Mouse (Mus musculus) 3134 (cell line): ENCODE measurements around the gene Hpn.

Source experiments
- DNase-seq: peaks from one replicate; pipeline ENCODE4 v3.0.0-alpha.2; 2011; ENCODE audit warnings: low spot score; ENCODE audit not compliant: insufficient read length; ENCODE audit errors: extremely low read depth

Gene Hpn

DNA sequence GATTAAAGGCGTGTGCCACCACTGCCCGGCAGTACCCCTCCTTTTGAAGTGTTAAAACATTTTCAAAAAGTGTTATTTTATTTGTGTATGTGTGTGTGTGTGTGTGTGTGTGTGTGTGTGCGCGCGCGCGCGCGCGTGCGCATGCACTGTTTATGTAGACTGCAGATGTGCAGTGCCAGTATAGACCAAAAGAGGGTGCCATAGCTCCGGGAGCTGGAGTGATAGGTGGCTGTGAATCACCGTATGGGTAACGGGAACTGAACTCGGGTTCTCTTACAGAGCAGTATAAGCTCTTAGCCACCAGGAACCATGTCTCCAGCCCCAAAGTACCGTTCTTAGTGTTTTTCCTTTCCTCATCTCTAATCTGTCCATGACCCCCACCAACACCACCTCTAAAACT, 29.8 kb upstream of the Hpn start:
- no peak for DNase-seq

DNA sequence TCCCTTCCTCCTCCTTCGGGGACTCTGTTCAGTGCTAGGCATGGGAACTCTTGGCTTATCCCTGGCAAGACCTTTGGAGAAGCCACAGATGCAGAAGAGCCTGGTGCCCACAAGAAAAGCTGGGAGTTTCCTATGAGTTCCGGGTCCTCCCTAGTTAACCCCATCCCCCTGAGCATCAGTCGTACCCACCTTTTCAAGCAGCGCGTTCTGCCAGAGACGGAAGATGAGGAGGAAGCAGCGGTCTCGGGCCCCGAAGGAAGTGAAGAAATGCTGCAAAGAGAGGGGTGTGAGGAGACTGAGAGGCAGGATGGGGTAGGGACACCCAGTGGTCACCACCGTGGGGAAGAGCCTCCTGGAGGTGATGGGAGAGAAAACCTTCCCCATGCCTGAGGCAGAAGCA, 25.9 kb upstream of the Hpn start:
- DNase-seq, result no peak

DNA sequence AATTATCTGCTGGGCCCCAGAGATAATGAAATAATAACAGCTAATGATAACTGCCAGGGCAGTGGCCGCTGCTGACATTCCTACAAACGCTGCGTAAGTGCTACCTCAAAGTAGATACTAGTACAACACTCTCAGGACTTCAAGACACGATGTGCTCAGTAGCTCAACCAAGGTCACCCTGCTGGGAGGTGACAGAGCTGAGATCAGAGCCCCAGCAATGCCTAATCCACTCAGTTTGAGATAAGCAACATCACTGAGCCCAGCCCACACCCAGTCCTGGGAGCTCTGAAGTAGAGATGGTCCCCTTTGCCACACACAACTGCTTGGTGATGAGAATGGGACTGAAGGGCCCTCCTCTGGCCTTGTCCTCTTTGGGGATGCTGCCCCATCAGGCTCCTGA, 25.2 kb upstream of the Hpn start:
- DNase-seq, result no peak

DNA sequence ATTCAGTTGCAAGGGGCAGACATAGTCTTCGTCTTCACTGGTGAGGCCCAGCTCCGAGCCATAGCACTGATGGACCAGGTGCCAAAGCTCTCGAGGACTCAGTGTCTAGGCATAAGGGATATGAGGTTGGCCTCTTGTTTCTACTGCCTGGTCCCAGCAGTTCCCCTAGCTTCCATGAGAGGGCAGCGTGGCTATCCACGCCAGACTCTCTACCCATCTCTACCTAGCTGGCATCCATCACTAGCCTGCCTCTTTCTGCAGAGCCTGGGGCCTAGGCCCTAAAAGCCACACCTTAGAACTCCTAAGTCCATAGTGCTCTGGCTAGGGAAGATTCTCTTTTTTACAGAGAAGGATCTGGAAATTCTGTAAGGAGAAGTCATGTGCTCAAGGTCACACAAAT, 24.7 kb upstream of the Hpn start:
- DNase-seq, result no peak

DNA sequence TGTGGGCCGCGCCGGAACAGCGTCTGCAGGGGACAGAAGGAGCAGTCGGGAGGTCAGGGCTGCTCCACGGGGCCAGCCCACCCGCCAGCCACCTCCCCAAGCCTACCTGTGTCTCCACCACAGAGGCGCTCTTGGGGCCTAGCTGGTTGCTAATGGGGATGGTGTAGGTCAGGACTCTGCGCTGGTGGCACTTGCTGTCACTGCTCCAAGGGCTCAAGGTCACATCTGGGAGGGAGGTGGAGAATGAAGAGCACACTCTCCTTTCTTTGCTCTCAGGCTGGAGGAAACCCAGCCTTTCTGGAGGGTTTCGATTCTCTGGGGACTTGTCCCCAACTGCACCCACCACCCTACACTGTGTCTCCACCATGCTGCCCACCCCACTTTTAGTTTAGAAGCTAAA, 20.6 kb upstream of the Hpn start:
- no peak for DNase-seq

DNA sequence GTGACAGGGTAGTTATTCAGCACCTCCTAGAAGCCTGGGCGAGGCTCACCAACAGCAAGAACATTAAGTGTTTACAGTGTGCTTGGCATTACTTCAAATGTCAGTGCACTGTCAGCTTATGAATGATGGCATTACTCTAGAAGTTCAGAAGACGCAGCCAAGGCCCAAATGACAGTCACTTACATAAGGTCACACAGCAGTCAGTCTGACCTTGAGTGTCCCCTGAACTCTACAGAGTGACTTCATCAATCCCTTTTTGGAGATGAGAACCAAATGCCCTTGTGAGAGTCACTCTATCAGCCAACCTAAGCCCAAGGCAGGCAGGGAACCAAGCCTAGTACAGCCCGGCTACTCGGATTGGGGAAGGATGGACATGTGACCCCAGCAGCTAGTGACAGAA, 16.8 kb upstream of the Hpn start:
- DNase-seq, result no peak

DNA sequence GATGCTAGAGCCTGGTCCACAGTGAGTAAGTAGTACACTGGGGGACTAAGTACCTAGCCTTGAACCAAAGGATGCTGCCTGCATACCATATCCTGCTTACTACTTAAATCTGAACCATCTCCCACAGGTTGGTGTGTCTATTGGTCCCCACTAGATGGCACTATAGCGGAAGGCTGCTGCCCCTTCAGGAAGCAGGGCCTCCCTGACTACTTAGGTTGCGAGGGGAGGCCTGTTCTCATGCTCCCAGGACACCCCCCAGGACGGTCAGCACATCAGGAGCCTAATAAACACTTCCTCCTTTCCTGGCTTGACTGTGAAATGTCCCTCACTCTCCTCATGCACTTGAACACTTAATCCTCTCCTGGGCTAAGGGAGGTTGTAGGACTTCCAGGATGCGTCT, 15.8 kb upstream of the Hpn start:
- DNase-seq, result no peak

DNA sequence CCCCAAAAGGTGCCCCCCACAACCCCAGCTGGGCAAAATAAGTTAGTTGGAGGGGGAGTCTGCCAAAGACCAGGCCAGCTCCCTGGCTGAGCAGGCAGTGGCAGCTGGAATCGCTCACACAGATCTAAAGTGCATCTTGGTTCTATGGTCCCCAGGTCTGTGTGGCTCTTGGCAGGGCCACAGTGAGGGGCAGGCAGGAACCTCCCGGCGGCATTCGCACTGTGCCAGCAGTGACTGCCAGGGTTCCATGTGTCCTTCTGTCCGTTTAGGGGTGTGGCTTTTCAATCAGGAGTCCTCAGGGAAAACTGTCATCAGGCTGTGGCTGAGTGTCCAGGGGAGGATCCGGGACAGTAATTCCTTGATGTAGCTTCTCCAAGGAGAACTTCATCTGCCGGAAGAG, 15.1 kb upstream of the Hpn start:
- DNase-seq, result no peak

DNA sequence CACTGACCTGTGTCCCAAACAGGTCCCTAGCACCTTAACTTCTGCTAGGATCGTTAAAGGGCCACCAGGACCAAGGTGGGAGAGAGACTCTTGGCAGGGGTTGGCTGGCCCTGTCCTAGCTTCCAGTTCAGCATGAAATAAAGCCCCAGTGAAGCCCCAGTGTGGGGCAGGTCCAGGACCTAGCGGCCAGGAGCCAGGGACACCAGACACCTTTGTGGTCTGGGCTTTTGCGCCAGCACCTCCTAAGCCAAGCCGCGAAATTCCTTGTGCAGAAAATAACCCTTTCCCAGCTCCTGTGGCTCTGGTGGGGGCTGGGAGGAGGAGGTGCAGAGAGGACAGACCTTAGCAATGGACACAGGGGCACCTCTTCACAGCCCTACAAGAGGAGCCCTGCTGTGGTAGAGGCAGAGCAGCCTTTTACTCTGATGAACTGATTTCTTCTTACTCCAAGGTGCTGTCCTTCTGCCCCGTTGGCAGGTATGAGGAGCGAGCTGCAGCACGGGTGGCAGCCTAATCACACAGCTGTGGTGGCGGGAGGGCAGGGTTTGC, 13.1 kb upstream of the Hpn start:
- no peak for DNase-seq

DNA sequence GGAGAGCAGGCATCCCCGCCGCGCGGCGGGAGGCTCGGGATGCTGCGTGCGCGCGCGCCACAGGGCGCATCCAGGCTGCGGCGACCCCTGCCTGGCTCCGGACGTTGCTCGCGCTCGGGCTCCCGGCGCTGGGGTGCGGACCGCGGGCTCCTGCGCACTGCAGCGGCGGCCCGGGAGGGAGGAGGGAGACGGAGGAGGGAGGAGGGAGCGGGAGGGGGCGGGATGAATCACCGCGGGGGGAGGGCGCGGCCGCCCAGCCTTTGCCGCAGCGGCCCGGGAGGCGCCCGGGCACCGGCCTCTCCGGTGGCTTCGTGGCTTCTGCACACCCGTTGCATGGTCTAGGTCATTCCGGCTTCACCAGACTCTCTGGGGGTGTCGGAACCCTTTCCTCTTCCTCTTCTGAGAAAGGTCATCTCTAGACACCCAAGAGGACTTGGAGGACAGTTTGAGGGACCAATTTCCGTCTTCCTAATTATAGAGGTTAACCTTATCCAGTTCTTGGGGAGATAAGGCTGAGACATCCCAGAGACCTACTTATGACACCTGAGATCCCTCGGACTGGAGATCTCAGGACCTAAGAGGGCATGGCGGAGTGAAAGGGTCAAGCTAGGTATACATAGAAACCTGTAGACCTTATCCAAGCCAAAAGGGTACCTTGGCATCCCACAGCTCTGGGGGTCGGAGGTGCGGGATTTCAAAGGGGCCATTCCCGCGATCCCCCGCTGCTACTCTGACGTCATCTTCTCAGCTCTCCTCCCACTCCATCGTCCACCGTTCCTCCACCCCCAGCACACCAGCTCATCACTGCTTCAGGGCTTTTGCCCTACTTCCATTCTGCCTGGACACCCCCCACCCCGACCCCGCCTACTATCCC, 12.0 kb upstream of the Hpn start, which contains the start of gene Scn1b:
Gene Scn1b, minus strand, starts transcription at position 153 of the 874 bp plus-strand sequence.
- DNase-seq, result peak; percentile 69

DNA sequence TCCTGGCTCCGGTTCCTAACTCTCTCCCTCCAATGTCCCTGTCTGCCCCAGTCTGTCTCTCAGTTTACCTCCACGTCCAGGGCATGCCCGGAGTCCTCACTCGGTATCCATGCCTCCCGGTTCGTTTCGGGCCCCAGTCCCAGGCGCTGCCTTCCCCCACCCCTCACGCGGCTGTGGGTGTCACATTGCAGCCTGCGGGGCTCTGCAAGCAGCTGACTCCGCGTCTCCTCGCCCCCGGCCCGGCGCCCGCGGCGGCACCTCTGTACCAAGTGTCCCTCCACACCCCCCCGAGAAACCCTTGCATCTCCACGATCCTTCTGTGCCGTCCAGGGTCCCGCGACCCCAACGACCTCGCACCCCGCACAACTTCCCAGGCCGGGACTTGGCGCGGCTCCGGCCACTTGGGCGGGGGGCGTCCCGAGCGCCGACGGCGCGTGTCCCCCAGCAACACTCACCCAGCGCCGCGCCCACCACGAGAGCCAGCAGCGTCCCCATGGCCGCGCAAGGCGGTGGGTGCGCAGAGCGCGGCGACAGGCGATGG, 11.2 kb upstream of the Hpn start:
- no peak for DNase-seq

DNA sequence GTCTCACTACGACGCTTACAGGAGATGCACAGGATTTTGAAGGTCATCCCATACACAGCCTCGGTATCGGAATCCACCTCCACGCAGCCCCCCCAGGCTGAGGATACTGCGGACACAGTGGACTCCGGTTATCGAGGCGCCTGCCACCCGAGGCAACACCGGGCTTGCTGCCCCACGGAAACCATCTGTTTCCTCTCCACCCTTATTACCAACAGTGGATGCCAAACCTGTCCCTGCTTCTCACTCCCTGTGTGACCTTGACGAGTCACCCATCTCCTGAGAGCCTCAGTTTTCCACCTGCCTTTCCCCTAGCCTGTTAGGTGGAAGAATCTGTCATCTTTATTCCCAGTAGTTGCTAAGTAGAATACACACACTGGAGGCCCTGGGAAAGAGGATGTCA, 10.0 kb upstream of the Hpn start:
- DNase-seq, result no peak

DNA sequence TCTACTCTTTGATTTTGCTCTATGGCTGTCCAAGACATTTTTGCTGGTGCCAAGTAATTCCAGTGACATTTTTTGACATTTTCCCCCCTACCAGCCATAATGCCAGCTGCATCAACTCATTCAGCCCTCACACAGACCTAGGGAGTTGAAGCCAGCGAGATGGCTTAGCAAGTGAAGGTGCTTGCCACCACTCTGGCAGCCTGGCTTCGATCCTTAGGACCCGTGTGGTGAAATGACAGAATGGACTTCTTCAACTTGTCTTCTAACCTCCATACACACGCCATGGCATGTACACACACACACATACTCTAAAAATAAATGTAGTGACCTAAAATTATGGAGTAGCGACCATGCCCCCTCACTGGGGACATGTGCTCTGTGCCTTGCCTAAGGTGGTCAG, 9.3 kb upstream of the Hpn start:
- DNase-seq, result no peak

DNA sequence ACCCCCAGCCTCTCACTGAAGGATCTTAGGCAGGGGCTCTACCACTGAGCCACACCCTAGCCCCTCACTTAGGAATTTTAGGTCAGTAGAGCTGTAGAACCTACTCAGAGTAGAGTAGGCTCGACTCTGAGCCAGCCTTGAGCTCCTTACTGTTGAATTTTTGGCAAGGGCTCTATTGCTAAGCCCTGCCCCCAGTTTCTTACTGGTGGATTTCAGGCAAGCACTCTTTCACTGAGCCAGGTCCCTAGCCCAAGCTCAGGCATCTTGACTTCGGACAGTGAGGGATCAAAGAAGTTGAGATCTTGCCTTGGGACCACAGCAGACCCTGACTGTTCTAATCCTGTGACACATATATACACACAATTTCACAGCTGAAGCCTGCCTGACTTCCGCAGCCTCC, 8.6 kb upstream of the Hpn start:
- no peak for DNase-seq

DNA sequence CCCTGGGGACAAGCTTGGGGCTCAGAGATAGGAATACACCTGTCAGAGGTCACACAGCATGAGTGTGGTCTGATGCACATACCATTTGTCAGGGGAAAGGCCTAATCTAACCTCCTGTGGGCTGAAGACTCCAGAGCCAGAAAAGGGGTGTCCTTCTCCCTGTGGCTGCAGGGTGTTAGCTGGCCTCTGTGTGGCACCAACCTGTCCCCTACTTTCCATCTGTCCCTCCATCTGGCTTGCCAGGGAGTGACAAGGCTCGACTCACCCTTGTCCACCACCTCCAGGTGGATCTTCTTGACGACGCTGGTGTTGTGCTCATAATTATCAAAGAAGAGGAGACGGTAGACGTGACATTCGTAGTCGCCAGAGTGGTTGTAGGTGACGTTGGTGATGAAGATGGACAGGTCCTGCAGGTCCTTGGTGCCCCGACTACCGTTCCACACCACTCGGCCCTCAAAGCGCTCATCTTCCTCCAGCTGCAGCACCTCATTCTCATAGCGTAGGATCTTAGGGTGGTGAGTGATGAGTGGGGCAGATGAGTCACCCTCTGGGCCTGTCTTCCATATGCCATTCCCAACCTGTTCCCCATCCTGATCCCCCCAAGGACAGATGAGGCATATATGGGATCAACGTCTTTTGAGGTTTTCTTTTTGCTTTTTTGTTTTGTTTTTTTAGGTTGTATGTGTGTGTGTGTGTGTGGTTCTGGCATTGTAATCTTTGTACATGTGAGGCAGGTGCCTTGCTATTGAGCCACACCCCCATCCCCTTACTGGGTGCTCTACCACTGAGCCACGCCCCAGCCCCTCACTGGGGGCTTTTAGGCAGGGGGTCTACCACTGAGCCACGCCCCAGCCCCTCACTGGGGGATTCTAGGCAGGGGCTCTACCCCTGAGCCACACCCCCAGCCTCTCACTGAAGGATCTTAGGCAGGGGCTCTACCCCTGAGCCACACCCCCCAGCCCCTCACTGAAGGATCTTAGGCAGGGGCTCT, 7.8 kb upstream of the Hpn start:
- DNase-seq, result no peak

DNA sequence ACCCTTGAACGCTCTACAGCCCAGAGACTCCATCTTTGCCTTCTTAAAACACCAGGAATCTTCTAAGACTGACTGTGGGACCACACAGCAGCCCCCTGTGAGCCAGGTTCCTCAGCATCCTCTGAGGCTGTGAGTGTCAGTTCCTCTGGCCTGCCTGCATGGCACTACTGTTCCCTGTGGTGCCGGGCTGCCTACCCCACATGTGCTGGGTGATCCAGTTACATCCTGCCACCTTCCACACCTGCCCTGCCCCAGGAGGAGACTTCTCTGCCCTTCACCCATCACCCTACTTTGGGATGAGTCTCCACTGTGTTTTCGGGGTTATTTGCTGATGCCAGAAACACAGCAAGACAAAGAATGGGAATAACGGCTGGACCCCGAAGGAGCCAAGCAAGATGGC, 4.5 kb upstream of the Hpn start:
- DNase-seq, result no peak

DNA sequence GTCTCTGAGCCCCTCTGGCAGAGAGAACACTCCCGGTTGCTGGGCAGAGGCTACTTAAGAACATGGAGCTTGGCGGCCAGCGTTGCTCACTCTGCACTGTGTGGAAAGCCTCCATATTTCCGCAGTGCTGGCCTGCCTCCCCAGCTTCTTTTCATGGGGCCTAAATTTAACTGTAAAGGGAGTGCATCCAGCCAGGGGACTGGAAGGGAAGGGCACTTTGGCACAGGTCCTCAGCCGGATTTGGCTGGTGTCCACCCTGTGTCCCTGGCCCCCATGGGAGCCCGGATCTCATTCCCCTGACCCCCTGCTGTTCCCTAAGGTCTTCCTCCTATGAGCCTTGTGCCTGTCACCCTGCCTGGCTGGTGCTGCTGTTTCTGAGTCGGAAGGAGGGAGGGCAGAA, 3.4 kb upstream of the Hpn start:
- no peak for DNase-seq

DNA sequence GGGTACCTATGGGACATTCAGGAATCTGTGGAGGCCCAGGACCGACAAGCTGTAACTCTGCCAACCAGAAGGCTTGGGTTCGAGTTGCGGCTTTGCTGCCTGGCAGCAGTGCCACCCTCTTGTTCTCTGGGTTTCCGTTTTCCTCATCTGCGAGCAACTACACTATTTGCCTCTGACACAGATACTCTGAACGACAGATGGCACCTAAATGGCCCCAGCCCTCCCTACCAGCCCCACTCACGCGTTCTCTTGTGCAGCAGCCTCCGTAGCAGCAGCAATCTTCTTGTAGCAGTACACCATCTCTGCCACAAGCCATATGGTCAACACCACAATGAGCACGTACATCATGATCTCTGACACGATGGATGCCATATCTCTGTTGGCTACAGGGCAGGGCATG, 2.4 kb upstream of the Hpn start:
- DNase-seq, result no peak

DNA sequence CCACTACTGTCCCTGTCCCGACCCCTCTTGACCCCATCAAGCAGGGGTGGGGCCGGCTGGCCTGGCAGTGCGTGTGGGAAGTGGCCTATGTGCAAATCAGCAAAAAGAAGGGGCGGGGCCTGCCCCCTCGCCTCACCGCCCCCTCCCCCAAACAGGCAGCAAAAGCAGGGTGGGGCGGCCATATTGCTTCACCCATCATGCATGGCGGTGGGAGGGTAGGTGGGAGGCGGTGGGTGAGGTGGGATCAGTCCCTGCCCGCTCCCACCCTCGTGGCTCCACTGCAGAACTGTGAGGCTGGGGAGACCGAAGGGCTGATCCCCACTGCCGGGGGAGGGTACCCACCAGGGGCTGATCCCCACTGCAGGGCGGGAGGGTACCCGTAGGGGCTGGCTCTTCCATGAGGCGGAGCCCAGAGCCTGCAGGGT, 1.6 kb upstream of the Hpn start:
- DNase-seq, result no peak

DNA sequence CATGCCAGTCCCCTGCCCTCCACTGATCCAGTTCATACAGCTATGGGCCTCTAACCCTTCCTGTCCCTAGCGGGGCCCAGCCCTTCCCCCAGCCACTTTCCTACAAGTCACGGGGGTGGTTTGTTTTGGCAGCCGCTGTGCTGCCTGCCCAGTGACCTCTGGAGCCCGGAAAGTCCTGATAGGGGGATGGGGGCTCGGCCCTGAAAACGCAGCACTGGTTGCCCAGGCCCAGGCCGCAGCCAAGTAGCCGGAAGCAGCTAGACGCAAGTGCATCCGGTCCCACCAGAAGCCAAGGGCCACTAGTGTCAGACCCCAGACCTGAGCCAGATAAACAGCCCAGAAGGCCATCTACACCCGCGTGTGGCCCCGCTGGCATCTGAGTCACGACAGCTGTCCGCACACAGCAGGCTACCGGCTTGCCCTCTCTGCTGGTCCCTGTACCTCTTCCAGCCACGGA, 525 bp upstream of the Hpn start:
- no peak for DNase-seq

DNA sequence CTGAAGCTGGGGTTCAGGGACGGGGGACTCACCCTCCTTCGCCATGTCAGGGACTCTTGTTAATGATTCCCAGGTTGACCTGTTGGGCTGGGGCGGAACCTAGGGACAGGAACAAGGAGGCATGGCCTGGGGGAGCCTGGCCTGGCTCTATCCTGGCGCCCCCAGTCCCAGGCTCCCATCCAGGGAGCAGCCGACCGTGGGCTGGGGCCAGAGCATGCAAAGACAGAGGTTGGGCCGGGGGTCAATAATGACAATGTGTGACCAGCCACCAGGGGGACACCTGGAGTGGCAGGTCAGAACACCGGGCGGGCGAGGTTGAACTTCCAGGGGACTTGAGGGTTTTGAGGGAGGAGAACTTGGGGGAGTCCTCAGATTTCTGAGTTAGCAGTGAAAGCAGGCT, 444 bp downstream of the Hpn start:
- DNase-seq, result no peak
